Mouse (Mus musculus): ENCODE data around the gene Mup18. TPM values are rescaled to one million over a fixed set of nuclear protein-coding genes. Genes with fewer than 3 reads are reported as not detected.
"Not testable (repeated sequence)": the region's sequence is repeated elsewhere in the genome, so short reads cannot be mapped to it uniquely, and the experiment has no call there.

The Mup18 gene
- total RNA-seq (2021), result under 1 TPM; 0.40 to 0.96 TPM
- long read RNA-seq, experiment 1, result 0 reads
- long read RNA-seq, experiment 2, transcript Mup18-201 (7 exons, 930 nt), result major isoform, 14 of 22 reads
- long read RNA-seq, experiment 2, partial matches to known transcripts, result 5 of 22 reads
- long read RNA-seq, experiment 2, other reads (novel, unspliced or antisense), result 3 of 22 reads

DNA sequence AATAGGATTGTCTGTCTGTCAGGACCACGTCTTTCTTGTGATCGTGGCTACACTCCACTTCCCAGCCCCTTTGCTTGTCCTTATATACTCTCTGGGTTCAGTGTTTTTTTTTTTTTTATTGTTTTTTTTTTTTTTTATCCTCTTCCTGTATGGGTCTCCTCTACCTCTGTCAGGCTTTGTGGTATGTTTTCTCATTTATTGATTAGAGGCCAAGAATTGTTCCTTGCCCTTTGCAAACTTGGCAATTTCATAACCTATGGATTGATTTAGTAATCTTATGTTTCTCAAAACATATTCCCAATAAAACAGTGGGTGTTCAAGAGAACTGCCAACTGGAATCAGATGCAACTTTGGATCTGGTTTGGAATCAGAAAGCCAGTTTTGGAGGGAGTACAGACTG lies at the start of gene Mup18:
Gene Mup18 (minus strand): TSS at position 101 of the 400 bp plus-strand sequence.
- not testable (repeated sequence) for DNase-seq

DNA sequence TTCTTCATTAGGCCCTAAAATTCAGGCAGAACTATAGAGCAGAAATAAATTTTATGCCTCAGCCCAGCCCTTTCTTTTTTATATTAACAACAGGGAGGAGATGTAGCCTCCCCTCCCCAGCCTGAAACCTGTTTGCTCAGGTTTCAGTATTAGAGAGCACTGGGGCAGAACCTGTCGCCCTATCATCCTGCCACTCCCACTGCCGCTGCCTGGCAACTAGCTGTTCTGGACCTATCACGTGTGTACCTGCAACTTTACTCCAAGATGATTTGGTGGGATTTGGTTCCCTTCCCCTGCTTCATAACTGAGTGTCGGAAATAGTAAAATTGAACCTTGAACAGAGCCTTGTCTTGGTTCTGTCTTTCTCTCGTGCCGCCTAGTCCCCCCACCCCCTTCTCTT lies 40.4 kb upstream of the Mup18 start:
- not testable (repeated sequence) for DNase-seq

Other genes starting within 250 kb of the Mup18 start
- not detected for gene Mup15, start 234.4 kb downstream of the Mup18 start, total RNA-seq (2021)
- not detected for gene Mup16, start 154.6 kb downstream of the Mup18 start, total RNA-seq (2021)
- gene Mup17, start 78.3 kb downstream of the Mup18 start, total RNA-seq (2021), result under 1 TPM in 1 of 2 experiments, not detected in 1; 0.56 TPM
- under 1 TPM in 1 of 2 experiments, not detected in 1; 0.99 TPM for gene Mup19, start 108.1 kb upstream of the Mup18 start, total RNA-seq (2021)
- not detected for gene Mup5, start 161.1 kb upstream of the Mup18 start, total RNA-seq (2021)